Mouse (Mus musculus) lung, postnatal 0 days (tissue): Measurements from ENCODE around the gene Ucp3.

ENCODE experiments used
- CTCF ChIP-seq: IDR thresholded peaks from 2 replicates; pipeline ENCODE4 v1.5.1; 2016; ENCODE audit warnings: antibody characterized with exemption, mild to moderate bottlenecking
- EP300 ChIP-seq: IDR thresholded peaks from 2 replicates; pipeline ENCODE4 v1.6.1; 2016; ENCODE audit warnings: antibody characterized with exemption, mild to moderate bottlenecking, control low read depth

- no peak for TF ChIP-seq CTCF
- TF ChIP-seq EP300: no peak
These were observed 29.1 kb downstream of the Ucp3 start for GRCm38 (mm10) chr7:100501844-100502373.
